Mouse (Mus musculus) neutrophil, adult 5-6 weeks (primary cell): ENCODE results near the gene Gatm. TPM values are rescaled to one million over a fixed set of nuclear protein-coding genes. Genes with fewer than 3 reads are reported as not detected.
A peak's percentile ranks its signal among the peaks of the same experiment; 100 is the strongest.

Experiments used
- ATAC-seq: fragments of 151-379, 151-347 bp; 2 replicates; pipeline ENCODE4 v1.8.0; 2017; ENCODE audit warnings: mild to moderate bottlenecking, moderate TSS enrichment; ENCODE audit not compliant: insufficient number of reproducible peaks, poor library complexity, low FRiP score, severe bottlenecking; ENCODE audit errors: extremely low read depth
- total RNA-seq: library from RNA; stranded (forward); fragments of 200-1000 nt; gene quantifications from 2 replicates; pipeline ENCODE4 v1.2.3, GENCODE M21; 2017

The Gatm gene
- total RNA-seq, 1 experiment from 2014 or later = 1.0 TPM

DNA sequence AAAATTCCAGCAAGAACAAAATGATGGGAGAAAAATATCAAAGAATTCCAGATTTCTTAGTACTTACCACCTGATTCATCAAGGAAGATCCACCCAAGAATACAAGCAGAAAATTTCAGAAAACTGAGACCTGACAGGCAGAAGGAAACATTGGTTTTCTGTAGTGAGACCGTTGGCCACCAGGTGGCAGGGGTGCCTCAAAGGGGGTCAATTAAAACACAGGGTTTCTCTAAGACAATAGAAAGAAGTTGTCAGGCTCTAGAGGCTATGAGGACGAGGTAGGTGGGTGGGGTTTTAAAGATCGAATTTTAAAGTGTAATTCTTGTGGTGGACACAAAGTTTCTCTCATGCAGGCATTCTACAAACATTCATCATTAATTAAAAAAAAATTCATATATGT is 41.7 kb downstream of the Gatm start:
- peak; percentile 71; the same call in 1 of the 2 replicates for ATAC-seq

DNA sequence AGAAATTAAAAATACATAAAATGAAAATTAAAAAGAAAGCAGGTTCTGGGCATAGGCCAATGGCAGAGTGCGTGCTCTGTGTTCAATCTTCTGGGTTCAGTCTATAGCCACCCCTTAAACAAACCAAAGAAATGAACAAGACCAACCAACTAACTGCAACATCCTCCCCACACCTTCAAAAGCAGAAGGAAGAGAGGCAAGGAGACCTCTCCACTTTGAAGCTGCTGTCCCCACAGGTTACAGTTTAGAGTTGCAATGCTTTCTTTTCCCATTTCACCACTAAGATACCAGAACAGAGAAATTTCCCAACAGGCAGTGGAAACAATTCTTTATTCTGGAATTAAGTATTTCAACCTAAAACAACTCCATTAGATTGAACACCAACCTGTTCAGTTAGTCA is 48.9 kb downstream of the Gatm start:
- ATAC-seq = no peak

DNA sequence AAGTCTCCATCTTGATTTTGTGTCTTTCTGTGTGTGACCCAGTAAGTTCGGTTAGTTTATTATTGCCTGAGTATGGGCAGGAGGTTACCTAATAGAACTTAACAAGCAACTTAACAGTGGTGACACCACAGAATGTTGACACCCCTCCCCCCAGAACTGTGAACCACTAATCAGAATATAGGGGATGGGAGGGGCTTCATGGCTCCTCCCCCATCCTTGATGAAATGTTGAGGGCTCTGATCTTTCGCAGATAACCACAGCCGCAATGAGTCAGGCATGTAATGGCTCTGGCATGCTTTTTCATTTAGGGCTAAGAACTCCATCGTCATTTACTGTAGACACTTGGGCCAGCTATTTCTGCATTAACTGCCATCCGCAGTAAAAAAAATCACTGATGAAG is 49.9 kb downstream of the Gatm start:
- peak; percentile 69; the same call in 1 of the 2 replicates for ATAC-seq

DNA sequence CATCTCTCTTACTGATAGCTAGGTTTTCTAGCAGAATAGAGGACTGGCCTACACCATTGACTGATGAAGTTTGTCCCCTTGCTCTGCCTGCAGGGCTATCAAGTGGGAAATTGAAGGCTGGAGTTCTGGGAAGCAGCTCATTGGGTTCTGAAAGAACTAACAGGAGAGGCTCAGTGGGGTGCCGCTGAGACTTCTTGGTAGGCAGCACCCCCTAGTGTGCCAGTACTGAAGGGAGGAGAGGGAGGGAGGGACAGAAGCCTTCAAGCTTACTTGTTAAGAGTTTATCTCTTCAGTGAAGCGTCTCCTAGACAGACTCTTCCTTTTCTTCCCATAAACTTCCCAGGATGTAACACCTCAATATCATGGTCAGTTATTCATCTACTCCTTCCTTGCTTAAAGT is 52.8 kb downstream of the Gatm start:
- ATAC-seq = no peak

Other genes with a start within 250 kb of the Gatm start
- 1.6 and 4.5 TPM in 2 replicates for gene Shf, start 242.1 kb downstream of the Gatm start, total RNA-seq
- 146 and 148 TPM in 2 replicates for gene Slc28a2, start 184.8 kb downstream of the Gatm start, total RNA-seq
- 15.0 and 15.1 TPM in 2 replicates for gene Gm14085, start 126.4 kb downstream of the Gatm start, total RNA-seq
- 32.9 and 41.8 TPM in 2 replicates for gene AA467197, start 25.7 kb upstream of the Gatm start, total RNA-seq
- gene Slc30a4, start 91.4 kb upstream of the Gatm start, total RNA-seq = 10.8 and 11.4 TPM in 2 replicates
- gene Bloc1s6, start 127.2 kb upstream of the Gatm start, total RNA-seq = 23.2 and 33.4 TPM in 2 replicates
- gene Sqor, start 153.9 kb upstream of the Gatm start, total RNA-seq = 73.3 and 76.6 TPM in 2 replicates